Mouse (Mus musculus): ENCODE results near the gene Ly6g5b.
A peak's percentile ranks its signal among the peaks of the same experiment; 100 is the strongest.

The Ly6g5b gene

DNA sequence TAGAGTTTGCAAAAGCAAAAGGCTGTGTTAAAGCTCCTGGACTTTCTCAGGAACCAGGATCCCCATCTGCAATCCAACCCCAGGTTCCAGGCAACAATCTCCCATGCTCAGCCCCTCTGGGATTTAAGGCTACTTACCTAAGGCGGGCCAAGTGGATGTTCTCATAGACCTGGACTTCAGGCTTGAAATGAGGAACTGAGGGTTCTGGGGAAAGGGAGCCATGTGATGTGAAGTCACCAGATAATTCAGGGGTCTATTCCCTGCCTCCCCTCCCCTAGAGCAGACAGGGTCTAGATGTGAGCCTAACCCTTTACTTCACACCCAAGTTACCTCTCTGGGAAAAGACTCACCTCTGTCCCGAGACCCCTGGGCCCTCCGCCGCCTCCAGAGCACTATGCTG is 34.5 kb downstream of the Ly6g5b start:
- no peak for DNase-seq (ENCODE audit: low read depth, low spot score)

DNA sequence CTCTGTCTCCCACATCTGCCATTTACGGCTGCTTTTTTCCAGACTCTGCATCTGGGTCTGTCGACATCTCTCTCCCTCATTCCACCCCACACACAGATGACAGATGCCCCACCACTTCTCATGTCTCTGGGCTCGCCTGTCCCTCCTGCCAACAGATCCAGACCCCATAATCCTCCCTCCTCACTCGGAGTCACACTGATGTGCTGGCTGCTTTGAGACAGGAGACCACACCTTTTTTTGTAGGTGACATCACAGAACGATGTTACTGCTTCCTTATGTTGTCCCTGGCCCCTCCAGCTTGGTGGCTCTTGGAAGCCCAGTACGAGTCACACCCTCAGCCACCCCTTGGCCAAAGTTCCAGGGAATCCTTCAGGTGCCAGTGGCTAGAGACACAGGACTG is 35.0 kb downstream of the Ly6g5b start:
- no peak for DNase-seq (ENCODE audit: low read depth, low spot score)

DNA sequence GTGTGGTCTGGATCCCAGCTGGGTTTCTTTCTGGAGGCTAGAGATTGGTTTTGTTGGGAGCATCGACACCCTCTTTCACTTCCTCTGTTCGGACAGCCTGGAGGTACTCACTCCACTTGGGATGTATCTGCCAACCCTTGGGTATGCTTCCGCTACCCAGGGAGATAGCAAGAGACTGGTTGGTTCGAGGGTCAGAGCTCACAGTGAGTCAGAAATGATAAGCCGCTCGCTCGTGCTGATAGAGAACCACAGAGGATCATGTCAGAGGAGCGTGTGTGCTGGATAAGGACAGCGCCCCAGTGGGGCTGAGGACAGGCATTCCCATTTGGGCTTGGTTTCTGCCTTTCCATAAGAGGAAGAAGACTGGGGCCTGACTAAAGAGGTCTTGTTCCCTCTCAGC is 35.5 kb downstream of the Ly6g5b start:
- DNase-seq (ENCODE audit: low read depth, low spot score): no peak

DNA sequence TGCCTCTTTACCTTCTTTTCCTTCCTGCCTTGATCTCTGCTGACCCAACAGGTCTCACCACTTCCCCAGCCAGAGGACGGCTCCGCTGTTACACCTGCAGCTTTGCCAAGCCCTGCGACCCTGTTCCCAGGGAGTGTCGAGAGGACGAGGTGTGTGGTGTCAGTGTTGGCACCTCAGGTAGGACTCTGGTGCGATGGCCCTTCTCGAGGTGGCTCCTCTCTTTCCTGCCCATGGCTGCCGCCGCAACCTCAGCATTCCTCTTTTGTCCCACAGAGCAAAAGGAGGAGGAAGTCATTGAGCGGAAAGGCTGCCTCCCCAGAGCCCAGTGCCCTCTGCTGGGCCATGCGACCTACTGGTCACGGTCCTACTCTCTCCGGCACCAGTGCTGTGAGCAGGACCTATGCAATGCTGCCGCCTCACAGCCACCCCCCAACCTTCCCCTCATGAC is 37.4 kb downstream of the Ly6g5b start, which contains the start of gene Ly6g6d:
Gene Ly6g6d (minus strand): TSS at position 280 of the 448 bp plus-strand sequence.
- no peak for DNase-seq (ENCODE audit: low read depth, low spot score)

DNA sequence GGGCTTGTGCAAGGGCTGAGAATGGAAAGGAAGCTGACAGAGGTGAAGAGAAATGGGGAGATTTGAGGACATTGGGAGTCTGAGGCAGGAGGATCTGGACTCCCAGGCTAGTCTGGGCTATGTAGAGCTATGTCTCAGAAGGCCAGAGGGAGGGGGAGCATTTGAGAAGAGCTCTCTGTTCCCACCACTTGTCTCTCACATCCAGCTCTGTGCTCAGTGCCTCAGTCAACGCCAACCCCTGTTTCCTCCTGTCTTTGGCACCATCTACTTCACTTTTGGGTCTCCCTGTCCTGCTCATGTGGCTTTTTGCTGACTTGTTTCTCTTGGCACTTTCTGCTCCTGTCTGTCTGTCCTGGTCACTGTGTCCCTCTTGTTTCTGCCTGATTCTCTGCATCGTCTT is 37.9 kb downstream of the Ly6g5b start:
- no peak for DNase-seq (ENCODE audit: low read depth, low spot score)

DNA sequence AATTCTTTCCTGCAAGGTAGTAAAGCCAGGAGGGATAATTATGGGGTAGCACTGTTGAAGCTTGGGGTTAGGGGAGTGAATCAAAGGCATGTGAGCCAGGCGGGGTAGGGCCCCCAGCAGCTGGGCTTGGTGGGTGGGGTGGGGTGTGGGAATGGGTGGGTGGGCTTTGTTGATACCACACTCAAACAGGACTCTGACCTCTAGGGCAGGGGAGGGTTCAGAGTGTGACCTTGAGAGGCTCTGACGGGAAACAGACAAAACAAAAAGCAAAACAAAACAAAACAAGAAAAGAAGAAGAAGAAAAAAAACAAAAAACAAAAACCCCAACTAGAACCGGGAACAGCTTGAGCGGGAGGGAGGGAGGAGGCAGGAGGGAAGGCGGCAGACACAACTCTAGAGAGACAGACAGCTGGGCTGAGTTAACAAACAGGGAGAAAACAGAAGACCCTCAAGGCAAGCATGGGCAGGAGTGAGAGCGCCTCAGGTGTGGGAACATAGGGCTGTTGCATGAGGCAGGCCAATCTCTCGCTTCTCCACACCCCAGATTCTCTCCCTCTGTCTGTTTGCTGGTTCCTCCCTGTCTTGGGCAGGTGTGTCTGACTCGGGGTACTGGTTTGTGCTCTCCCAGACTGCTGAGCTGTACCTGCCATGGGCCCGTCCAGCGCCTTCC is 38.6 kb downstream of the Ly6g5b start, which contains the start of gene Ly6g6e:
Gene Ly6g6e (plus strand): TSS at position 396 of the 670 bp plus-strand sequence.
- DNase-seq (ENCODE audit: low read depth, low spot score): no peak

DNA sequence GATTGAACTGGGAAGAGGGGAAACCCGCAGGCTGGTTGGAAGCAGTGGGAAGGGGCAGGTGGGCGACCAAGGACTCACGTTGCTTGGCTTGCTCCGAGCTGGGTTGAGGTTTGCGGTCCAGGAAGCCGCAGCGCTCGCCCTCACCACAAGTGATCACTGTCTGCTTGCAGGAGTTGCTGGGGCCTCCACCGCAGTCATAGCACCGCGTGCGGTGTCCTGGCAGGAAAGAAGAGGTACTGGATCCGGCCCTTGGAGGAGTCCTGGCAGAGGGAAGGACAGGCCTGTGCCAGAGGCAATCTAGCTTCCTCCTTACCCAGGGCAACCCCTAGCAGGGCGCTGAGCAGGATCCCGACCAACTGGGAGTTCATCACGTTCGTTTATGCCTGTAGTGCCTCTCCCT is 41.1 kb downstream of the Ly6g5b start:
- DNase-seq (ENCODE audit: low read depth, low spot score): no peak

DNA sequence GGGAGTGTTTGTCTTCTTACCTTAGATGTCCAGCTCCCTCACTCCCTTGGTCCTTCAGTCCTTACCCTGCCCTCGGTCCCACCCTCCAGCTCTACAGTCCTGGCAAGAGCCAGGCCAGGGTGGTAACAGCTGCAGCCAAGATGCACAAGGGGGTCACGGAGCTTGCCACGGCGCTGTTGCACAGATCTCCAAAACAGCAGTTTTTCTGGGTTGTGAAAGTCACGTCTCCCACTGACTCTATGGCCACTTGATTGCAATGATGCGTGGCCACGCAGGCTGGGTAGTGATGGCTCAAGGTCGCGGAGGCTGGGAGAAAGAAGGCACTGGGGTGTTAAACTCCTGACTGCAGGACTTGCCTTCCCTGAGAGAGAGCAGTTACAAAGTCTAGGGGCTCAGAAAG is 43.8 kb downstream of the Ly6g5b start:
- no peak for DNase-seq (ENCODE audit: low read depth, low spot score)

DNA sequence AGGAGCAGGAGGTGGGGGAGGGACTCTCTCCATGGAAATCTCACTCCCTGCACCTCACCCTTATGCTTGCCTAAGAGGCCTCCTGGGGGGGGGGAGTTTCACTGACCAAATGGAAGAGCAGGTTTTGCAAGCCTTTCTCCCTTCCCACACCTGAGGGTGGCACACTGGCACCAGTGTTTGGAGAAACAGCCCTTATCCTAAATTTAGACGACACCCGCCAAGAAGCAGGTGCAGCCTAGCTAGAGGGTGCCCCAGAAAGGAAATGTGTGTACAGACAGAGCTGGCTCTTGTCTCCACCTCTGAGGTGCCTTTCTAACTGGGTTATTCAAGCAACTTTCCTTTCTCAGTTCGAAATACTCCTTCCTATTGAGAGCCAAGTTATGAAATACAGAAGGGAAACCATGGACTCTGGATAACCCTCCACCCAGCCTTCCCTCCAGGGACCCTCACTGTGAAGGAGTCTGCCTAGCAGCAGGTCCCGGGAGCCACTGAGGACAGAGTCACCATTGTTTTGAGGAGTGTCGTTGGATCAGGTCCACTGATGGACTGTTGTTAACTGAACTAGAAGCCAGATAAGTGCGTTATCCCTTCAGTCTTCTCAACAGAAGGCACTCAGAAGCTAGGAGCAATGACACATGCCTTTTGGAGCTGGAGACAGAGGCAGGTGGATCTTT is 44.5 kb downstream of the Ly6g5b start:
- DNase-seq (ENCODE audit: low read depth, low spot score): no peak

DNA sequence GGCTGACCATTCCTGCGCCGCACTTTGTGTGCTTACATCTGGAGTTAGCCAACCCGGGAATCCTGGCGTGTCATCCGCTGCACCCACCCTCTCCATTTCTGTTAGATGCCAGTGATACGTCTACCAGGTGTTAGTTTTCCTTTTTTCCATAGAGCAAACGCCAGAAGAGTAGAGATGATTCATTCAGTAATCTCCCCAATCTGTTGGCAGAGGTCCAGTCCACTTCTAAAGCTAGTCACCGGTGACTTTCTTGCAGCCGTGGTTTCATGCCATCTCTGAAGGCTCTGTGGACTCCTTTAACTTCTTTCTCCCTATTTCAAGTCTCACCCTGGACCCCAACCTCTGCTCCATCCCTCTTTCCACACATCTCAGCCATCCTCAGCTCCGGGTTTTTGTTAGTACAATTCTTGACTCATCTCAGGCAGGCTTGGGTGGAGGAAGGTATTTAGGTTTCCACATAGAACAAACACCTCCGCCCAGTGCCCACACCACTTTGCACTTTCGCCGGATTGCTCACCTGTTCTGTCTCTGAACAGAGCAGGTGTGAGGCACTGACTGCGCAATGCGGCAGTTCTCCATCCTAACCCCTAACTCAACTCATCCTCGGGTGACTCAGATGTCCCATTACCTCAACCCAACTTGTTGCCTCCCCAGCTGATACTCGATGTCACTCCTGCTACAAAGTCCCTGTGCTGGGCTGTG is 46.9 kb downstream of the Ly6g5b start:
- no peak for DNase-seq (ENCODE audit: low read depth, low spot score)

DNA sequence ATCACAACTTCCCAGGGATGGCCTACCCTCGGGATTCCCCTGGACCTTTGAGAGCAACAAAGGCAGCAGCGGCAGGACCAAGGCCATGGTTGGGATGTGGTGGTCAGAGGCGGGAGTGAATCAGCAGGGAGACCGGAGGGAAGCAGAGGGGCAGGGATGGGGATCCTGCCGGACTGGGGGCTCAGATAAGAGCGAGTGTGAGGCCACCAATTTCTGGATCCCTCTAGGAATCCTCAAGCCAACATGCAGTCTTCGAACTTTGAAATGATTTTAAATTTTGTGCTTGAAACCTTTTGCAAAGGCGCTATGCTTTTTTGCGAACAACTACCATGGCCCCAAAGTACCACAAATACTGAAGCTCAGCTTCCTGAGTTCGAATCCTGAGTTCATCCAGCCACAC is 49.1 kb downstream of the Ly6g5b start, which contains the start of gene Mpig6b:
Gene Mpig6b (minus strand): TSS at position 101 of the 400 bp plus-strand sequence.
- no peak for DNase-seq (ENCODE audit: low read depth, low spot score)

DNA sequence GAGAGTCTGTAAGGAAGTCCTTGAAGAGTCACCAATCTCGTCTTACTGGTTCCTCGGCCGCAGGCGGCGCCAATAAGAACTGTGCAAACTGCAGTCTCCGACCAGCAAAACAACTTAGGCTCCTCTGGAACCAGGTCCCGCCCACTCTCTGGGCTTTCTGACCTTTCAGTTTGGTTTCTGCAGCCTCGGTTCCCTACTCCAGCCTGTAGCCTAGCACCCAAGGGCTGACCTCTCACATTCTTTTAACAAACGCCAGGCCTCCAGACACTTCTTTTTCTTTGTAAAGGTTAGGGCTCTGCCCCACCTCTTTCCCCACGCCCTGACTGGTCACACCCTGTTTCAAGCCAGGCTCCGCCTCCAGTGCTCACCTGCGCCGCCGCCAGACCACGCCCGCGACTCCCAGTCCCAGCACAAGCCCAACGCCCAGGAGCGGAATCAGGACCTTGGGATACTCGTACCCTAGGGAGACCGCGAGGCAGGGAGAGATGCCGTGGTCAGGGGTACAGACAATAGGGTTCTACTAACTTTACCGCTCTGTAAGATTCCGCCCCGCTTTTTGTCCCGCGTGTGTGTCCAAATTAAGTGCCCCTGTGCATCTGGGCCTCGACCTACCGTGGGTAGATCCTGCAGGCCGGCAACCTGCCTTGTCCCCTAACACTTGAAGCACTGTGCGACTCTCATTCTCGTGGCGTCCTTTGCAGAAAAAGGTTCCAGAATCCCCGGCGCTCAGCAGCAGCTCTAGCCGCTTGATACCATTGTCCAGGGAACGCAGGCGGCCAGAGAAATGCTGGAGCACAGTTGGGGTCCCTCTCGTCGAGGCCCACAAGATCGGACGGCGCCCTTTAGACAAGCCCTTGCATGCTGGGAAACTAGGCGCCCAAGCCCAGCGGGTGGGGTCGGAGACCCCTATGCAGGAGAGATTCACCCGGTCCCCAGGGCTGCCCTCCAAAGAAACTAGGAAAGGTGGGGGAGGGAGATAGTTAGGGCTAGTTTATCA is 50.0 kb downstream of the Ly6g5b start, which contains the start of gene Ly6g6c:
Gene Ly6g6c (plus strand): TSS at position 438 of the 997 bp plus-strand sequence.
- peak; percentile 59 for DNase-seq (ENCODE audit: low read depth, low spot score)

DNA sequence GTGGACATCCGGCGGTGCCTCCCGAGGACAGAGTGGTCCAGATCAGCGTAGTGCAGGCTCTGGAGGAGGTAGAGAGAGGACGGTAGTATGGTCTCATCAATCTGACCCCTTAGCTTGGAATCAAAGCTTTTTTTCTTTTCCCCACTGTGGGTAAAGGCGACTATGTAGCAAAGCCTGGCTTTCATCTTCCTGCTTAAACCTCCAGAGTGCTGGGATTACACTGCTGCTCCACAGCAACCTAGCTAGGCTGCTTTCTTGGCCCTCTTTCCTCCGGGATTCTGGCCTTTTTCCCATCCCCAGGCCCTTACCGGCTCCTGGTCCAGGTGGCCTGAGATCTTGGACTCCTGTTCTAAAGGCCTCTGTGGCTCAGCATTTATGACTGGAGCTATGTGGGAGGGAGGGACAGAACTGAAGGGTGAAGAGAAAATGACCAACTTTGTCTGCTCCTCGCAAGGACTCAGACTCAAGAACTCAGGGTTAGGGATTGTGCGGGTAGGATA is 50.8 kb downstream of the Ly6g5b start:
- no peak for DNase-seq (ENCODE audit: low read depth, low spot score)

Measured in mesoderm, embryonic 11.5 days (tissue).